Mouse (Mus musculus): ENCODE measurements around the gene Ptpa.

Ptpa gene

GRCm38 (mm10) chr2:30459241-30459640 is 43.4 kb downstream of the Ptpa start:
- DNase-seq (ENCODE audit: low read depth in 2 of 2, low spot score in 2 of 2), result no peak

GRCm38 (mm10) chr2:30463341-30463761 is 47.5 kb downstream of the Ptpa start:
- no peak for DNase-seq (ENCODE audit: low read depth in 2 of 2, low spot score in 2 of 2)

- peak; percentile 70 for DNase-seq (ENCODE audit: low read depth in 2 of 2, low spot score in 2 of 2)
These were observed 48.1 kb downstream of the Ptpa start for GRCm38 (mm10) chr2:30463904-30464330.

- no peak for DNase-seq (ENCODE audit: low read depth in 2 of 2, low spot score in 2 of 2)
These were observed 48.6 kb downstream of the Ptpa start for GRCm38 (mm10) chr2:30464411-30464810.

- DNase-seq (ENCODE audit: low read depth in 2 of 2, low spot score in 2 of 2), result no peak
These were observed 50.9 kb downstream of the Ptpa start for GRCm38 (mm10) chr2:30466787-30467186.

GRCm38 (mm10) chr2:30469009-30469408 is 53.2 kb downstream of the Ptpa start:
- no peak for DNase-seq (ENCODE audit: low read depth in 2 of 2, low spot score in 2 of 2)

GRCm38 (mm10) chr2:30469796-30470142 is 53.9 kb downstream of the Ptpa start:
- DNase-seq (ENCODE audit: low read depth in 2 of 2, low spot score in 2 of 2), result peak; percentile 49 to 62

GRCm38 (mm10) chr2:30470143-30470946 is 54.5 kb downstream of the Ptpa start:
- DNase-seq (ENCODE audit: low read depth in 2 of 2, low spot score in 2 of 2), result peak in 1 of 2 experiments; percentile 12

- DNase-seq (ENCODE audit: low read depth in 2 of 2, low spot score in 2 of 2), result no peak
These were observed 55.2 kb downstream of the Ptpa start for GRCm38 (mm10) chr2:30471051-30471450.

GRCm38 (mm10) chr2:30471795-30472720 is 56.2 kb downstream of the Ptpa start:
- peak in 1 of 2 experiments; percentile 25 for DNase-seq (ENCODE audit: low read depth in 2 of 2, low spot score in 2 of 2)

GRCm38 (mm10) chr2:30472731-30473351 is 57.0 kb downstream of the Ptpa start:
- DNase-seq (ENCODE audit: low read depth in 2 of 2, low spot score in 2 of 2), result no peak

GRCm38 (mm10) chr2:30473431-30474031 is 57.7 kb downstream of the Ptpa start:
- DNase-seq (ENCODE audit: low read depth in 2 of 2, low spot score in 2 of 2), result peak in 1 of 2 experiments; percentile 10

GRCm38 (mm10) chr2:30474039-30474438 is 58.2 kb downstream of the Ptpa start, which contains the start of gene Ier5l:
Gene Ier5l (minus strand): TSS chr2:30474219.
- peak; percentile 8 to 10 for DNase-seq (ENCODE audit: low read depth in 2 of 2, low spot score in 2 of 2)

- no peak for DNase-seq (ENCODE audit: low read depth in 2 of 2, low spot score in 2 of 2)
These were observed 58.9 kb downstream of the Ptpa start for GRCm38 (mm10) chr2:30474776-30475175.

- no peak for DNase-seq (ENCODE audit: low read depth in 2 of 2, low spot score in 2 of 2)
These were observed 59.6 kb downstream of the Ptpa start for GRCm38 (mm10) chr2:30475457-30475856.

GRCm38 (mm10) chr2:30476241-30476640 is 60.4 kb downstream of the Ptpa start:
- no peak for DNase-seq (ENCODE audit: low read depth in 2 of 2, low spot score in 2 of 2)

GRCm38 (mm10) chr2:30478526-30478925 is 62.7 kb downstream of the Ptpa start:
- DNase-seq (ENCODE audit: low read depth in 2 of 2, low spot score in 2 of 2), result no peak

- no peak for DNase-seq (ENCODE audit: low read depth in 2 of 2, low spot score in 2 of 2)
These were observed 71.8 kb downstream of the Ptpa start for GRCm38 (mm10) chr2:30487597-30487996.

- no peak for DNase-seq (ENCODE audit: low read depth in 2 of 2, low spot score in 2 of 2)
These were observed 74.5 kb downstream of the Ptpa start for GRCm38 (mm10) chr2:30490384-30490783.

- DNase-seq (ENCODE audit: low read depth in 2 of 2, low spot score in 2 of 2), result no peak
These were observed 79.4 kb downstream of the Ptpa start for GRCm38 (mm10) chr2:30495000-30495908.

All from CD8-positive naive resting alpha-beta T cell, adult 2 months (primary cell).